Mouse (Mus musculus) hindbrain, embryonic 11.5 days (tissue): ENCODE measurements at regions not wholly inside any gene's neighbourhood (a gene's known extent, or its start where the extent isn't known, plus 50 kb on each side); places are given as distances from the start of the nearest gene placed in this dataset.

ENCODE experiments used
- ATAC-seq: fragments of 200-750 bp; cut with Nextera tagmentation; 2 replicates; pipeline ENCODE4 v1.8.0; 2017; ENCODE audit warnings: mild to moderate bottlenecking, moderate TSS enrichment, moderate library complexity; ENCODE audit not compliant: low FRiP score
- DNase-seq: peaks from one replicate; pipeline ENCODE4 v3.0.0-alpha.2; 2015; ENCODE audit warnings: low spot score
- H3K27ac ChIP-seq: fragments of 300-500 bp; sonication (generic); 2 replicates; pipeline ENCODE4 v1.5.1; 2014; ENCODE audit warnings: mild to moderate bottlenecking, low read depth, low read length
- H3K27me3 ChIP-seq: fragments of 300-500 bp; sonication (generic); 2 replicates; pipeline ENCODE4 v1.6.1; 2014; ENCODE audit warnings: mild to moderate bottlenecking, low read length, moderate library complexity, mixed read lengths; ENCODE audit not compliant: control insufficient read depth, insufficient read depth
- H3K36me3 ChIP-seq: fragments of 300-500 bp; sonication (generic); 2 replicates; pipeline ENCODE4 v1.6.1; 2014; ENCODE audit warnings: mild to moderate bottlenecking, low read length, moderate library complexity, mixed read lengths; ENCODE audit not compliant: control insufficient read depth, insufficient read depth
- H3K4me1 ChIP-seq: fragments of 300-500 bp; sonication (generic); replicated peaks from 2 replicates; pipeline ENCODE4 v1.6.1; 2014; ENCODE audit warnings: low read length, mixed read lengths; ENCODE audit not compliant: control insufficient read depth, insufficient read depth
- H3K4me2 ChIP-seq: fragments of 300-500 bp; sonication (generic); replicated peaks from 2 replicates; pipeline ENCODE4 v1.6.1; 2014; ENCODE audit warnings: mild to moderate bottlenecking, low read depth, low read length
- H3K4me3 ChIP-seq: fragments of 300-500 bp; sonication (generic); 2 replicates; pipeline ENCODE4 v1.5.1; 2014; ENCODE audit warnings: low read depth, low read length
- H3K9ac ChIP-seq: fragments of 300-500 bp; sonication (generic); 2 replicates; pipeline ENCODE4 v1.6.1; 2014; ENCODE audit warnings: low read depth, low read length
- H3K9me3 ChIP-seq: fragments of 300-500 bp; sonication (generic); 2 replicates; pipeline ENCODE4 v1.6.1; 2016; ENCODE audit warnings: low read length; ENCODE audit not compliant: control insufficient read depth
- WGBS: fragments of 180-500 bp; shearing (Covaris S2); extraction: QIAGEN DNeasy Blood & Tissue Kit; methylation state at CpG from one replicate; pipeline ENCODE4 v1.1.7; 2014; 5-methylcytosine and 5-hydroxymethylcytosine counted together

DNA sequence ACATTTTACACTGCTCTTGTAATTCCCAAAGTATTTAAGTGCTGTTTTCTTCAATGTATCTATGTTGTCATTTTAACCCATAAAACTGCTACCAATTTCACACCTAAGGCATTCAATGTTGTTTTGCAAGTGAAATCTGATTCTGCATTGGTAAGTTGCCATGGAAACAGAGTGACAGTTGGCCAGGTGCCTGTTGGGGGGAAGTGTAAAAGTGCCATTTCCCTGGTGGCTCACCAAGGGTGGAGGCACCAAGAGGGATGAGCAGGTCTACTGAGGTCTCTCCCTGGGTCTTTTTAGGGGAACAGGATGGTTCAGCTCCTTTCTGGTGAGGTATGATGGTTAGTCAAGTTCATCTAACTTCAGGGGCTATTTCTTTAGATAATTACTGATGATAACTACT, 331.0 kb upstream of the Sox11 start:
- Histone ChIP-seq H3K4me2 (no peak overlapping the region), H3K36me3 (no peaks in the 10 kb centered on the region), H3K9ac (no peak overlapping the region), H3K27ac (no peak overlapping the region), H3K4me3 (no peak overlapping the region), H3K27me3 (no peaks in the 10 kb centered on the region), H3K4me1 (no peaks in the 10 kb centered on the region), H3K9me3 (no peaks in the 10 kb centered on the region)
- ATAC-seq, result no peak
- DNase-seq, result no peak

- H3K9ac ChIP-seq, result no peak overlapping the region
- WGBS, result 47% methylated on average over 9 of the region's 9 CpGs
- no peaks in the 10 kb centered on the region for H3K9me3 ChIP-seq
- no peak for DNase-seq
- no peak overlapping the region for H3K4me2 ChIP-seq
- H3K4me1 ChIP-seq, result no peaks in the 10 kb centered on the region
- ATAC-seq, result no peak
- no peak overlapping the region for H3K27ac ChIP-seq
- no peak overlapping the region for H3K4me3 ChIP-seq
- no peaks in the 10 kb centered on the region for H3K36me3 ChIP-seq
- no peaks in the 10 kb centered on the region for H3K27me3 ChIP-seq
These were observed 328.3 kb upstream of the Sox11 start for GRCm38 (mm10) chr12:27670650-27671084.

DNA sequence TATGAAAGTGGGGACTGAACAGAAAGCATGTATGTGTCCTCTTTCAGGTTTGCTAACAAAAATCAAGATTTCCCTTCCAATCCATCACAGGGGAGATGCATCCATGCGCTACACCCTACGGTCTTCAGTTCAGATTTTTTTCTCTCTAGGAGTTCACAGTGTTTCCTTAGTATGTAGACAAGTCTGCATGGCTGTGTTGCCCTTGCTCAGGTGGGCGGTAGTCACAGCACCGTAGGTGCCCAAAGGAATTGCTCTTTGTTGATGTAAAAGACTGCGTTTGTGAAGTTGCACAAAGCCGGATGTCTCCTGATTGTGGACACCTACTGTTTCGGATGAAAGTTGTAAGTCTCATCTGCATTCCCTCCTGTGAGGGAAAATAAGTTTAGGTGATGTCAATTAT, 327.8 kb upstream of the Sox11 start:
- no peak overlapping the region for H3K27ac ChIP-seq
- no peaks in the 10 kb centered on the region for H3K9me3 ChIP-seq
- no peak for DNase-seq
- ATAC-seq, result no peak
- H3K27me3 ChIP-seq, result no peaks in the 10 kb centered on the region
- no peaks in the 10 kb centered on the region for H3K36me3 ChIP-seq
- H3K4me3 ChIP-seq, result no peak overlapping the region
- H3K4me1 ChIP-seq, result no peaks in the 10 kb centered on the region
- WGBS, result 67% methylated on average over 7 of the region's 7 CpGs
- no peak overlapping the region for H3K9ac ChIP-seq
- H3K4me2 ChIP-seq, result no peak overlapping the region

DNA sequence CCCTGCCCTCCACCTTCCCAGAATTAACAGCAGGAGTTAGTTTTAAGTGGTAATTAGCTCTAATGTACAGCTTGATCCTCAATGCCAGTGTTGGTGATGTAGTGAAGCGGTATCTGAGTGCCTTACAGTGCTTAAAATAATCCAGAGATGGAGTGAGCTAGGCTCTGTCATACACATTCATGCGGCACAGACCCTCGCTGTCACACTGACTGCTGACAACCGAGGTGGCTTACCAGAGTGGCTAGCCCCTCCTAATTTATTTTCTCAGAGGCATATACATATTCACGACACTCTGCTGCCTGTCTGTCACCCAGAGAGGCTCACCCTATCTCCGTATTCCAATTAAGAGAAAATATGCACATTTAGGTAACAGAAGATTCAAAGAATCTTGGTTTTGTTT, 327.2 kb upstream of the Sox11 start:
- H3K27me3 ChIP-seq, result no peaks in the 10 kb centered on the region
- H3K9me3 ChIP-seq, result no peaks in the 10 kb centered on the region
- DNase-seq (no peak), ATAC-seq (no peak)
- H3K9ac ChIP-seq, result no peak overlapping the region
- H3K27ac ChIP-seq, result no peak overlapping the region
- H3K36me3 ChIP-seq, result no peaks in the 10 kb centered on the region
- no peak overlapping the region for H3K4me3 ChIP-seq
- H3K4me2 ChIP-seq, result no peak overlapping the region
- H3K4me1 ChIP-seq, result no peaks in the 10 kb centered on the region
- 62% methylated on average over 6 of the region's 6 CpGs for WGBS

DNA sequence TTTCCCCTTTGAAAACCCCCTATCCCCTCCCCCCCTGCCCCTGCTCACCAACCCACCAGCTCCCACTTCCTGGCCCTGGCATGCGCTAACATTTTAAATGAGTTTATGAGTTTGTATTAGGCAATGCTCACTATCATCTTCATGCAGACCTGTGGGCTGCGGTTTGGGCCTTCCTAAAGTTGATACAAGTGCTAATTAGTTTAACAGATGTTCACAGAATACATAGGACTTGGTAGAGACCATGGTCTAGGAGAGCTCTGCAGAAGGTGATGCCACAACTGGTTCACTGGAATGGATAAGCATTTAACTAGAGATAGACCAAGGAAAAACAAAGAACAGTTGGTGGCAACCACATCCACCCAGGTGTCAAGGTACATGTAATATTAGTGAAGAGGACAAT, 324.1 kb upstream of the Sox11 start:
- H3K4me3 ChIP-seq, result no peak overlapping the region
- H3K4me1 ChIP-seq, result no peaks in the 10 kb centered on the region
- H3K27ac ChIP-seq, result no peak overlapping the region
- H3K9me3 ChIP-seq, result no peaks in the 10 kb centered on the region
- DNase-seq (no peak), ATAC-seq (no peak)
- no peak overlapping the region for H3K4me2 ChIP-seq
- no peaks in the 10 kb centered on the region for H3K27me3 ChIP-seq
- H3K36me3 ChIP-seq, result no peaks in the 10 kb centered on the region
- H3K9ac ChIP-seq, result no peak overlapping the region
- 81% methylated on average over 2 of the region's 2 CpGs for WGBS

- no peaks in the 10 kb centered on the region for H3K27me3 ChIP-seq
- no peak overlapping the region for H3K4me3 ChIP-seq
- no peaks in the 10 kb centered on the region for H3K36me3 ChIP-seq
- 93% methylated on average over 4 of the region's 4 CpGs for WGBS
- H3K4me2 ChIP-seq, result no peak overlapping the region
- H3K4me1 ChIP-seq, result no peaks in the 10 kb centered on the region
- DNase-seq (no peak), ATAC-seq (no peak)
- H3K9ac ChIP-seq, result no peak overlapping the region
- no peaks in the 10 kb centered on the region for H3K9me3 ChIP-seq
- no peak overlapping the region for H3K27ac ChIP-seq
These were observed 320.8 kb upstream of the Sox11 start for GRCm38 (mm10) chr12:27663126-27663525.

- ATAC-seq (no peak), DNase-seq (no peak)
- Histone ChIP-seq H3K4me3 (no peak overlapping the region), H3K9ac (no peak overlapping the region), H3K4me2 (no peak overlapping the region), H3K27me3 (no peaks in the 10 kb centered on the region), H3K9me3 (no peaks in the 10 kb centered on the region), H3K4me1 (no peaks in the 10 kb centered on the region), H3K36me3 (no peaks in the 10 kb centered on the region), H3K27ac (no peak overlapping the region)
- 79% methylated on average over 5 of the region's 5 CpGs for WGBS
These were observed 320.3 kb upstream of the Sox11 start for GRCm38 (mm10) chr12:27662723-27663122.

- no peaks in the 10 kb centered on the region for H3K36me3 ChIP-seq
- ATAC-seq (no peak), DNase-seq (no peak)
- H3K27me3 ChIP-seq, result no peaks in the 10 kb centered on the region
- no peak overlapping the region for H3K4me2 ChIP-seq
- 89% methylated on average over 4 of the region's 4 CpGs for WGBS
- no peak overlapping the region for H3K27ac ChIP-seq
- no peaks in the 10 kb centered on the region for H3K9me3 ChIP-seq
- H3K4me3 ChIP-seq, result no peak overlapping the region
- H3K4me1 ChIP-seq, result no peaks in the 10 kb centered on the region
- no peak overlapping the region for H3K9ac ChIP-seq
These were observed 315.2 kb upstream of the Sox11 start for GRCm38 (mm10) chr12:27657536-27657935.

- H3K4me2 ChIP-seq, result no peak overlapping the region
- ATAC-seq (no peak), DNase-seq (no peak)
- H3K4me1 ChIP-seq, result no peaks in the 10 kb centered on the region
- H3K4me3 ChIP-seq, result no peak overlapping the region
- no peaks in the 10 kb centered on the region for H3K9me3 ChIP-seq
- WGBS, result 86% methylated on average over 4 of the region's 4 CpGs
- no peaks in the 10 kb centered on the region for H3K27me3 ChIP-seq
- no peaks in the 10 kb centered on the region for H3K36me3 ChIP-seq
- H3K27ac ChIP-seq, result no peak overlapping the region
- H3K9ac ChIP-seq, result no peak overlapping the region
These were observed 311.2 kb upstream of the Sox11 start for GRCm38 (mm10) chr12:27653541-27653940.
